Mouse (Mus musculus) bone marrow macrophage, adult 2 months (primary cell): Measurements from ENCODE around the gene Wdfy1.

Experiments used
- CTCF ChIP-seq: IDR thresholded peaks from 2 replicates; pipeline ENCODE4 v1.5.1; 2012; ENCODE audit warnings: low read depth, mild to moderate bottlenecking, low read length, moderate library complexity
- POLR2A ChIP-seq: IDR thresholded peaks from 2 replicates; pipeline ENCODE4 v1.6.1; 2012; ENCODE audit warnings: mild to moderate bottlenecking, low read depth, low read length, borderline replicate concordance

GRCm38 (mm10) chr1:79775927-79776458, at the start of gene Wdfy1, which contains the start of gene Mrpl44:
- TF ChIP-seq CTCF (no peak), POLR2A (no peak)
